Mouse (Mus musculus): ENCODE measurements at regions not wholly inside any gene's neighbourhood (a gene's known extent, or its start where the extent isn't known, plus 50 kb on each side); places are given as distances from the start of the nearest gene placed in this dataset.

- Histone ChIP-seq H3K9ac (ENCODE audit: low read depth, low read length) (peak overlapping the region; percentile 44; the same call in 1 of the 2 replicates), H3K36me3 (ENCODE audit: control insufficient read depth, insufficient read depth, low read length) (no peaks in the 10 kb centered on the region), H3K4me3 (ENCODE audit: low read depth, low read length) (no peak overlapping the region; the same call in 1 of the 2 replicates), H3K4me1 (replicated peaks; ENCODE audit: control insufficient read depth, insufficient read depth, low read length) (peaks cover 20% of the 10 kb centered on the region), H3K27ac (ENCODE audit: low read depth, low read length) (peak overlapping the region; percentile 96), H3K9me3 (ENCODE audit: control insufficient read depth, low read length) (no peaks in the 10 kb centered on the region), H3K27me3 (ENCODE audit: control insufficient read depth, insufficient read depth, low read length) (no peaks in the 10 kb centered on the region), H3K4me2 (replicated peaks; ENCODE audit: low read depth, low read length) (peak overlapping the region; percentile 32)
- DNase-seq (ENCODE audit: low spot score) (no peak), ATAC-seq (ENCODE audit: low FRiP score) (0 out of 2 replicates have a peak, but pooled peaks have one; percentile 1)
- 9% methylated on average over 6 of the region's 6 CpGs for WGBS
Observed at GRCm38 (mm10) chr12:79925704-79926588, 186.9 kb downstream of the Zfp36l1 start.

DNA sequence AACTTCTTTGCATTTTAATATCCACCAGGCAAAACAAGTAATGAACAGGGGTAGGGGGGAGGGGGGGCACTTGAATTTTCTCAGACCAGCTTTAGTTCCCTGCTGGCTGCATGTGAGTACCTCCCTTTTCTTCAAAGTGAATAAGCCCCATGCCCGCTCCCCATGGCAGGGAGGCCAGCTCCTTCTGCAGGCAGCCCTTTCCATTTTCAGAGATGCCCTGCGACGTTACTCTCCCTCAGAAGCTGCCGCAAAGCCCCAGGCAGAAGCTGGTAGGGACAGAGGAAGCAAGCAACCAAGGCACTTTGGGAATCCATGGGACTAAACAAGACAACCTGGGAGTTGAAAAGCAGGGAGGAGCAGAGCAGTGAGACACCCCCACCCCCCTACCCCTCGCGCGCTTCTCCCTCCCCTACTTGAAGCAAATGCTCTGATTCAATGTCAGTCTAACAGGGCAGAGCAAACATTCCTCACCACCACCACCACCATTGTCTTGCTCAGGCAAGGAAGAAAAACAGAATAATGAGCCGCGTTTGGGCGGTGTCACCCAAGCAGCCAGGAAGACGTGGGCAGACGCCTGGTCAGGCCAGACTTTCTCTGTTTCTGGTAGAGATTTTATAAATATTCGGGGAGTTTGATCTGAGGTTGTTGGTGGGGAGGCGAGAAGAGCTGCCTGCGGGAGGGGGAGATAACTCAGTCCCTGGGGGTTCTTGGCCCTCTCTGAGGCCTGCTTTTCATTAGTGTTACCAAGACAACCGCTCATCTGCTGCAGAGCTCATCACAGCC lies 187.7 kb downstream of the Zfp36l1 start:
- Histone ChIP-seq H3K36me3 (ENCODE audit: control insufficient read depth, insufficient read depth, low read length) (no peaks in the 10 kb centered on the region), H3K4me1 (replicated peaks; ENCODE audit: control insufficient read depth, insufficient read depth, low read length) (peaks cover 20% of the 10 kb centered on the region), H3K4me2 (replicated peaks; ENCODE audit: low read depth, low read length) (peak overlapping the region; percentile 32), H3K4me3 (ENCODE audit: low read depth, low read length) (no peak overlapping the region; the same call in 1 of the 2 replicates), H3K27me3 (ENCODE audit: control insufficient read depth, insufficient read depth, low read length) (no peaks in the 10 kb centered on the region), H3K9ac (ENCODE audit: low read depth, low read length) (peak overlapping the region; percentile 44), H3K9me3 (ENCODE audit: control insufficient read depth, low read length) (no peaks in the 10 kb centered on the region), H3K27ac (ENCODE audit: low read depth, low read length) (peak overlapping the region; percentile 96)
- DNase-seq (ENCODE audit: low spot score), result peak; percentile 75
- WGBS, result 2% methylated on average over 16 of the region's 16 CpGs
- ATAC-seq (ENCODE audit: low FRiP score), result peak; percentile 88

DNA sequence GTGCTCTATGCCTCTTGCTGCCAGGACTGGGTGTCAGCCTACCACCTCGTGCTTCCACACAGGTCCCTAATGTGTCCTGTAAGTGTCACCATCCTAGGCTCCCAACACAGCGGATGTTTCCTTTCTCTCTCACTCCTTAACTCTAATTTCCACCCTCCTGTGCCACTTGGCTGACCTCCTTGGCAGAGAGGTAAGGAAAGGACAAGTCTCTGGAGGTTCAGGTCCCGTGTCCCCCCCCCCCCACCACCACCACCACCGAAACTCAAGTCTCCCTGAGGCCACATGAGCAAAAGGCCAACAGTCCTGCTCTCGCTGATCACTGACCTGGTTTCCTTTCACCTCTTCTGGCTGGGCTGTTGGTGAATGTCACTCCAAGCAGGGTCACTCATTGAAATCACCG lies 189.0 kb downstream of the Zfp36l1 start:
- WGBS, result 78% methylated on average over 6 of the region's 6 CpGs
- no peaks in the 10 kb centered on the region for H3K27me3 ChIP-seq (ENCODE audit: control insufficient read depth, insufficient read depth, low read length)
- H3K27ac ChIP-seq (ENCODE audit: low read depth, low read length), result peak overlapping the region; percentile 96
- ATAC-seq (ENCODE audit: low FRiP score) (no peak), DNase-seq (ENCODE audit: low spot score) (no peak)
- H3K4me2 ChIP-seq (replicated peaks; ENCODE audit: low read depth, low read length), result no peak overlapping the region
- no peaks in the 10 kb centered on the region for H3K9me3 ChIP-seq (ENCODE audit: control insufficient read depth, low read length)
- H3K4me3 ChIP-seq (ENCODE audit: low read depth, low read length), result no peak overlapping the region
- H3K4me1 ChIP-seq (replicated peaks; ENCODE audit: control insufficient read depth, insufficient read depth, low read length), result peaks cover 20% of the 10 kb centered on the region
- no peak overlapping the region for H3K9ac ChIP-seq (ENCODE audit: low read depth, low read length)
- no peaks in the 10 kb centered on the region for H3K36me3 ChIP-seq (ENCODE audit: control insufficient read depth, insufficient read depth, low read length)

DNA sequence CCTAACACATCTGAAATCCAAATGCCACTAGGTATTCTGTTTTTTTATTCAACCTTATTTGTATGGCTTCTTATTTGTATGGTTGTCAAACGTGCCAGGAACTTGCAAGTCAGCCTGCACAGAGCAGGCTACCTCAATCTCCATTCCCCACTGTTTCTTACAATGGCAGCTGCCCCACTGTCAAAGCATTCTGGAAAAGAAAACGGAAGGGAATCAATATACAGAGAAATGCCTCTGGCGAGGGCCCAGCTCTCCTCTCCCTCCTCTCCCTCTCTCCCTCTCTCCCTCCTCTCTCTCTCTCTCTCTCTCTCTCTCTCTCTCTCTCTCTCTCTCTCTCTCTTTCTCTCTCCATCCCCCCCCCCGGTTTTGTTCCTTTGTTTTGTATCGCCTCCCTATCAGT lies 191.0 kb downstream of the Zfp36l1 start:
- peak overlapping the region; percentile 25; the same call in 1 of the 2 replicates for H3K27ac ChIP-seq (ENCODE audit: low read depth, low read length)
- no peaks in the 10 kb centered on the region for H3K36me3 ChIP-seq (ENCODE audit: control insufficient read depth, insufficient read depth, low read length)
- 31% methylated on average over 5 of the region's 5 CpGs for WGBS
- no peaks in the 10 kb centered on the region for H3K27me3 ChIP-seq (ENCODE audit: control insufficient read depth, insufficient read depth, low read length)
- no peak overlapping the region for H3K4me3 ChIP-seq (ENCODE audit: low read depth, low read length)
- peaks cover 16% of the 10 kb centered on the region for H3K4me1 ChIP-seq (replicated peaks; ENCODE audit: control insufficient read depth, insufficient read depth, low read length)
- H3K9ac ChIP-seq (ENCODE audit: low read depth, low read length), result no peak overlapping the region
- no peaks in the 10 kb centered on the region for H3K9me3 ChIP-seq (ENCODE audit: control insufficient read depth, low read length)
- DNase-seq (ENCODE audit: low spot score) (no peak), ATAC-seq (ENCODE audit: low FRiP score) (no peak)
- no peak overlapping the region for H3K4me2 ChIP-seq (replicated peaks; ENCODE audit: low read depth, low read length)

GRCm38 (mm10) chr12:79918983-79919382 lies 193.8 kb downstream of the Zfp36l1 start:
- Histone ChIP-seq H3K4me1 (replicated peaks; ENCODE audit: control insufficient read depth, insufficient read depth, low read length) (no peaks in the 10 kb centered on the region; the same call in 1 of the 2 replicates), H3K27me3 (ENCODE audit: control insufficient read depth, insufficient read depth, low read length) (no peaks in the 10 kb centered on the region), H3K27ac (ENCODE audit: low read depth, low read length) (no peak overlapping the region), H3K4me2 (replicated peaks; ENCODE audit: low read depth, low read length) (no peak overlapping the region), H3K9ac (ENCODE audit: low read depth, low read length) (no peak overlapping the region), H3K9me3 (ENCODE audit: control insufficient read depth, low read length) (no peaks in the 10 kb centered on the region), H3K4me3 (ENCODE audit: low read depth, low read length) (no peak overlapping the region), H3K36me3 (ENCODE audit: control insufficient read depth, insufficient read depth, low read length) (no peaks in the 10 kb centered on the region)
- ATAC-seq (ENCODE audit: low FRiP score) (no peak), DNase-seq (ENCODE audit: low spot score) (no peak)
- 86% methylated on average over 5 of the region's 5 CpGs for WGBS

DNA sequence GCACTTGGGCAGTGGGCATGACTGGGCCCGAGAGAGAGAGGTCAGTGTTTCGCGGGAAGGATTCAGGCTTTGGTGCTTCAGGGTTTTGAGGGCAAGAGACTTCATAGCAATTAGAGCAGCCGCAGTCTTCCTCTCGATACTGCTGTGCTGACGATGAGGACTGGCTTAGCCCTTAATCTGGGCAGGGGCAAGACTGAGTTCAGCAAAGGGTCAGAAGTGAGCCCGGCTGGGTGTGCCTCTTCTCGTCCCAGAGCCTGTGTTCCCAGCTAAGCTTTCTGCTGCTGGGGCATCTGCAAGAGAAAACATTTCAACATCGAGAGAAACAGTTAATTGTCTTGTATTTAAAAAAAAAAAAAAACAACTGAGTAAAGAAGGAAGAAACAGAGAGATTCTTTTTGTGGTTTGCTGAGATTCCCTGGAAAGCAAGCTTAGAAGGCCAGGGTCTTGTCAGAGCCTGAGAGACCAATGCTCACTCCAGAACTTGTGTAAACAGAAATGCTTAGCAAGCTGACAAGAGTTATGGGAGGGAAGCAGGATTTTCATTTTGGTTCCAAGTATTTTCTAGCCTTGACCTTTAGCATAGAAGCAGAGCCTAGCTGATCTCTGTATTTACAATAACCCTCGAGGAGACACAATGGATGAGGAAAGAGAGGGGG lies 195.1 kb downstream of the Zfp36l1 start:
- no peaks in the 10 kb centered on the region; the same call in 1 of the 2 replicates for H3K4me1 ChIP-seq (replicated peaks; ENCODE audit: control insufficient read depth, insufficient read depth, low read length)

GRCm38 (mm10) chr12:79916896-79917633 lies 195.7 kb downstream of the Zfp36l1 start:
- H3K9me3 ChIP-seq (ENCODE audit: control insufficient read depth, low read length), result no peaks in the 10 kb centered on the region
- H3K9ac ChIP-seq (ENCODE audit: low read depth, low read length), result no peak overlapping the region
- H3K4me2 ChIP-seq (replicated peaks; ENCODE audit: low read depth, low read length), result no peak overlapping the region
- H3K4me1 ChIP-seq (replicated peaks; ENCODE audit: control insufficient read depth, insufficient read depth, low read length), result no peaks in the 10 kb centered on the region; the same call in 1 of the 2 replicates
- no peak for ATAC-seq (ENCODE audit: low FRiP score)
- H3K36me3 ChIP-seq (ENCODE audit: control insufficient read depth, insufficient read depth, low read length), result no peaks in the 10 kb centered on the region
- no peak for DNase-seq (ENCODE audit: low spot score)
- H3K4me3 ChIP-seq (ENCODE audit: low read depth, low read length), result no peak overlapping the region
- no peaks in the 10 kb centered on the region for H3K27me3 ChIP-seq (ENCODE audit: control insufficient read depth, insufficient read depth, low read length)
- 74% methylated on average over 5 of the region's 5 CpGs for WGBS
- no peak overlapping the region for H3K27ac ChIP-seq (ENCODE audit: low read depth, low read length)

More for the DNA sequence above, 195.1 kb downstream of the Zfp36l1 start:
- Histone ChIP-seq H3K27ac (ENCODE audit: low read depth, low read length) (no peak overlapping the region), H3K9ac (ENCODE audit: low read depth, low read length) (no peak overlapping the region), H3K27me3 (ENCODE audit: control insufficient read depth, insufficient read depth, low read length) (no peaks in the 10 kb centered on the region), H3K36me3 (ENCODE audit: control insufficient read depth, insufficient read depth, low read length) (no peaks in the 10 kb centered on the region), H3K9me3 (ENCODE audit: control insufficient read depth, low read length) (no peaks in the 10 kb centered on the region), H3K4me3 (ENCODE audit: low read depth, low read length) (no peak overlapping the region), H3K4me2 (replicated peaks; ENCODE audit: low read depth, low read length) (no peak overlapping the region)
- no peak for ATAC-seq (ENCODE audit: low FRiP score)
- 43% methylated on average over 10 of the region's 10 CpGs for WGBS
- no peak for DNase-seq (ENCODE audit: low spot score)

- Histone ChIP-seq H3K27ac (ENCODE audit: low read depth, low read length) (no peak overlapping the region), H3K9ac (ENCODE audit: low read depth, low read length) (no peak overlapping the region), H3K4me2 (replicated peaks; ENCODE audit: low read depth, low read length) (no peak overlapping the region), H3K27me3 (ENCODE audit: control insufficient read depth, insufficient read depth, low read length) (no peaks in the 10 kb centered on the region), H3K4me3 (ENCODE audit: low read depth, low read length) (no peak overlapping the region), H3K9me3 (ENCODE audit: control insufficient read depth, low read length) (no peaks in the 10 kb centered on the region), H3K36me3 (ENCODE audit: control insufficient read depth, insufficient read depth, low read length) (no peaks in the 10 kb centered on the region), H3K4me1 (replicated peaks; ENCODE audit: control insufficient read depth, insufficient read depth, low read length) (peaks cover 2% of the 10 kb centered on the region)
- ATAC-seq (ENCODE audit: low FRiP score), result no peak
- no peak for DNase-seq (ENCODE audit: low spot score)
- WGBS, result 78% methylated on average over 6 of the region's 6 CpGs
Observed at GRCm38 (mm10) chr12:79913898-79914297, 198.9 kb downstream of the Zfp36l1 start.

Measured in hindbrain, embryonic 11.5 days (tissue).